Comparison of ENCODE assay signal across 9 mouse cellular contexts in genomic region chr8:26380668-26381067, GRCm38 (mm10).
DNase-seq lines count a peak whose midpoint lies in the region; ATAC-seq and TF ChIP-seq lines count a peak whose summit lies in the region.
"Had no signal": no experiment of that assay in that cellular context is flagged by ENCODE, and none has a peak within 500 bp of the region (broad histone marks: within the 10 kb centered on the region; RNA-seq: fewer than 3 reads in every experiment).

No protein-coding gene starts in this region.

- peak; percentile 40 for TF ChIP-seq CTCF in liver, adult 2 months (IDR thresholded peaks at IDR 0.05; ENCODE audit: low read depth, low read length)
- TF ChIP-seq CTCF in cortical plate, adult 2 months (IDR thresholded peaks at IDR 0.05; ENCODE audit: extremely low read depth, insufficient read depth, low read length), result peak; percentile 75

- H3K9ac ChIP-seq in liver, adult 2 months (ENCODE audit: low read depth, low read length), result no peak overlapping the region
- no peak overlapping the region for H3K9ac ChIP-seq in liver, embryonic 12.5 days

- no peak overlapping the region for H3K27ac ChIP-seq in liver, adult 2 months (replicated peaks; ENCODE audit: insufficient read depth, low read depth, low read length)
- H3K27ac ChIP-seq in liver, embryonic 12.5 days, result no peak overlapping the region
- H3K27ac ChIP-seq in cortical plate, adult 2 months (ENCODE audit: insufficient read depth, low read length), result no peak overlapping the region

- H3K27me3 ChIP-seq in liver, adult 2 months (ENCODE audit: control insufficient read depth, insufficient read depth, low read length), result no peaks in the 10 kb centered on the region
- no peaks in the 10 kb centered on the region for H3K27me3 ChIP-seq in liver, embryonic 12.5 days (replicated peaks)

- no peaks in the 10 kb centered on the region for H3K4me1 ChIP-seq in liver, adult 2 months (ENCODE audit: control insufficient read depth, insufficient read depth, low read length)
- no peaks in the 10 kb centered on the region for H3K4me1 ChIP-seq in liver, embryonic 12.5 days
- no peaks in the 10 kb centered on the region for H3K4me1 ChIP-seq in cortical plate, adult 2 months (ENCODE audit: control insufficient read depth, insufficient read depth, low read length)

- no peaks in the 10 kb centered on the region for H3K79me2 ChIP-seq in liver, adult 2 months (ENCODE audit: control insufficient read depth, insufficient read depth, low read length)

- intact Hi-C loops in heart, postnatal 36 days (cut with DNase I), result loop anchor here (1.0 kb wide), 1 partner anchor 601 kb away; no protein-coding TSS in a partner anchor
- intact Hi-C loops in left cerebral cortex, postnatal 14 days (cut with DNase I), result loop anchor here (2.0 kb wide), 2 partner anchors 62 to 600 kb away; no protein-coding TSS in a partner anchor

- DNase-seq in liver, adult 2 months (ENCODE audit: extremely low read depth, low read depth, low spot score), result peak; percentile 42
- peak; percentile 71 to 73 for DNase-seq in heart, postnatal 36 days
- peak; percentile 63 to 84 for DNase-seq in left cerebral cortex, postnatal 14 days (ENCODE audit: low spot score in 2 of 2)
- peak; percentile 74 for DNase-seq in retina, postnatal 1 day

- H3K4me2 ChIP-seq in liver, embryonic 12.5 days, result no peak overlapping the region

- H3K4me3 ChIP-seq in liver, adult 2 months (ENCODE audit: insufficient read depth, low read depth, low read length), result no peak overlapping the region
- H3K4me3 ChIP-seq in liver, embryonic 12.5 days, result no peak overlapping the region
- H3K4me3 ChIP-seq in cortical plate, adult 2 months (ENCODE audit: insufficient read depth, low read length), result no peak overlapping the region
- H3K4me3 ChIP-seq: erythroblast, embryonic 14.5 days had no signal

- no peak for ATAC-seq in liver, embryonic 12.5 days
- ATAC-seq in activated CD4-positive, CD25-positive, alpha-beta regulatory T cell, adult 4 months, result peak; percentile 36
- ATAC-seq in inflammation-experienced regulatory T-cells, adult 6 months, result no peak

- TF ChIP-seq POLR2A in liver, adult 2 months (IDR thresholded peaks at IDR 0.05; ENCODE audit: extremely low read depth, insufficient read depth, low read length), result no peak
- no peak for TF ChIP-seq POLR2A in cortical plate, adult 2 months (IDR thresholded peaks at IDR 0.05; ENCODE audit: extremely low read depth, insufficient read depth, low read length)

- no peaks in the 10 kb centered on the region; the same call in 1 of the 2 replicates for H3K9me3 ChIP-seq in liver, embryonic 12.5 days (replicated peaks)

- WGBS in liver, adult 2 months, result 34% methylated on average over 3 of the region's 3 CpGs
- 24% methylated on average over 3 of the region's 3 CpGs for WGBS in liver, embryonic 12.5 days (ENCODE audit: insufficient replicate concordance)

- H3K36me3 ChIP-seq in liver, adult 2 months (ENCODE audit: control insufficient read depth, insufficient read depth, low read length), result no peaks in the 10 kb centered on the region
- H3K36me3 ChIP-seq in liver, embryonic 12.5 days, result no peaks in the 10 kb centered on the region
